Mouse (Mus musculus) heart, postnatal 0 days (tissue): ENCODE measurements around the gene Golt1a. TPM values are rescaled to one million over a fixed set of nuclear protein-coding genes. Genes with fewer than 3 reads are reported as not detected.
"Not testable (repeated sequence)": the region's sequence is repeated elsewhere in the genome, so short reads cannot be mapped to it uniquely, and the experiment has no call there.

ENCODE experiments used
- ATAC-seq: fragments of 200-750 bp; cut with Nextera tagmentation; 2 replicates; pipeline ENCODE4 v1.8.0; 2017; ENCODE audit warnings: low read depth, moderate number of reproducible peaks, moderate library complexity; ENCODE audit not compliant: insufficient read depth
- DNase-seq: peaks from one replicate; pipeline ENCODE4 v3.0.0-alpha.2; 2016; ENCODE audit warnings: low spot score
- H3K27ac ChIP-seq: fragments of 300-500 bp; sonication (generic); 2 replicates; pipeline ENCODE4 v1.5.1; 2014; ENCODE audit warnings: low read depth, mild to moderate bottlenecking
- H3K27me3 ChIP-seq: fragments of 300-500 bp; sonication (generic); 2 replicates; pipeline ENCODE4 v1.6.1; 2014; ENCODE audit warnings: low read length, mixed read lengths; ENCODE audit not compliant: control insufficient read depth, insufficient read depth
- H3K36me3 ChIP-seq: fragments of 300-500 bp; sonication (generic); replicated peaks from 2 replicates; pipeline ENCODE4 v1.6.1; 2014; ENCODE audit warnings: low read length, mixed read lengths; ENCODE audit not compliant: control insufficient read depth, insufficient read depth
- H3K4me1 ChIP-seq: fragments of 300-500 bp; sonication (generic); 2 replicates; pipeline ENCODE4 v1.6.1; 2014; ENCODE audit warnings: antibody characterized with exemption; ENCODE audit not compliant: control insufficient read depth, insufficient read depth
- H3K4me2 ChIP-seq: fragments of 300-500 bp; sonication (generic); 2 replicates; pipeline ENCODE4 v1.6.1; 2014; ENCODE audit warnings: low read depth, mild to moderate bottlenecking, low read length, moderate library complexity
- H3K4me3 ChIP-seq: fragments of 300-500 bp; sonication (generic); 2 replicates; pipeline ENCODE4 v1.5.1; 2014; ENCODE audit warnings: low read depth, low read length
- H3K9ac ChIP-seq: fragments of 300-500 bp; sonication (generic); replicated peaks from 2 replicates; pipeline ENCODE4 v1.6.1; 2014; ENCODE audit warnings: low read depth, low read length, mixed read lengths
- H3K9me3 ChIP-seq: fragments of 300-500 bp; sonication (generic); replicated peaks from 2 replicates; pipeline ENCODE4 v1.6.1; 2016; ENCODE audit warnings: low read length; ENCODE audit not compliant: control insufficient read depth
- CTCF ChIP-seq: IDR thresholded peaks from 2 replicates; pipeline ENCODE4 v1.5.1; 2016; ENCODE audit warnings: antibody characterized with exemption, control low read depth, low read depth
- EP300 ChIP-seq: IDR thresholded peaks from 2 replicates; pipeline ENCODE4 v1.6.1; 2016; ENCODE audit warnings: antibody characterized with exemption, low read depth
- WGBS: fragments of 180-500 bp; shearing (Covaris S2); extraction: QIAGEN DNeasy Blood & Tissue Kit; methylation state at CpG from one replicate; pipeline ENCODE4 v1.1.7; 2014; 5-methylcytosine and 5-hydroxymethylcytosine counted together
- polyA plus RNA-seq: library from polyadenylated mRNA; unstranded; fragments of >200 nt; fragmentation: Nextera tagmentation; extraction: Ambion mirVana; gene quantifications from 2 replicates; pipeline ENCODE4 v1.2.1, GENCODE M21; 2015
- total RNA-seq: library from RNA; depleted of rRNA; stranded (reverse); fragments of >200 nt; gene quantifications from 2 replicates; pipeline ENCODE4 v1.2.3, GENCODE M21; 2014; ENCODE audit warnings: low replicate concordance

Golt1a gene
- total and polyA plus RNA-seq, 2 experiments from 2014 or later: not detected

DNA sequence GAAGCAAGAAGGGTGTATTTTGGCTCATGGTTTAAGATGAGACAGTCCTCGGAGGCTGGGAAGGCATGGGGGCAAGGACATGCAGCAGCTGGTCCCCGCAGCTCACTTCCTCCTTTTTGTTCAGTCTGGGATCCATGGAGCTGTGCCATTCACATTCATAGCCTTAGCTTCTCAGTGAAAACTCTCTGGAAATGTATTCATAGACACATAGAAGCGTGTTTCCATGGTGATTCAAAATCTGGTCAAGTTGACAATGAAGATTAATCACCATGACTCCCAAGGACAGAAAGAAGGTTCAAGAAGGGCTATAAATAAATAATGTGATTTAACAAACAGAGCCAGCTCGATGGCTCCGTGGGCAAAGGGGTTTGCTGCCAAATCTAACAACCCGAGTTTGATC lies 24.3 kb downstream of the Golt1a start:
- WGBS: 77% methylated on average over 6 of the region's 6 CpGs
- TF ChIP-seq EP300: no peak
- no peak for TF ChIP-seq CTCF
- no peak for ATAC-seq

DNA sequence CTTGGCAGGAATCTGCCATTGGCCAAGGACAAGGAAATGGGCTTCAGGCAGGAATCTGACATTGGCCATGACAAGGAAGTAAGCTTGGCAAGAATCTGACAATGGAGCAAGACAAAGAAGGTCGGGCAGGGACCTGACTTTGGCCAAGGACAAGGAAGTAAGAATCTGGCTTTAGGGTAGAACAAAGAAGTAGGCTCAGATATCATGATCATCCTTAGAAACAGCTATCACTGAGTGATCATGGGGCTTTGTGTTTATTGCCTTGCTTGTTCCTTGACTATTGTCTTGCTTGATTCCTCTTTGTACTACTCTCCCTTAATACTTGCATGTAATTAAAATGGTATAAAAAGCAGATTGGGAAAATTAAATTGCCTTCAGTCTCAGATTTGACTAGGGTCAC lies 30.8 kb downstream of the Golt1a start:
- H3K4me2 ChIP-seq, H3K27me3 ChIP-seq, ATAC-seq, H3K36me3 ChIP-seq, H3K27ac ChIP-seq, H3K4me1 ChIP-seq, DNase-seq, H3K4me3 ChIP-seq, H3K9me3 ChIP-seq, H3K9ac ChIP-seq: not testable (repeated sequence)
- 31% methylated on average over 1 of the region's 1 CpGs for WGBS

More for the DNA sequence above, 24.3 kb downstream of the Golt1a start:
- Histone ChIP-seq H3K4me2 (no peak overlapping the region), H3K9ac (no peak overlapping the region), H3K27ac (no peak overlapping the region), H3K27me3 (peaks cover 24% of the 10 kb centered on the region), H3K4me3 (no peak overlapping the region), H3K4me1 (no peaks in the 10 kb centered on the region), H3K9me3 (no peaks in the 10 kb centered on the region), H3K36me3 (no peaks in the 10 kb centered on the region)
- DNase-seq: no peak

DNA sequence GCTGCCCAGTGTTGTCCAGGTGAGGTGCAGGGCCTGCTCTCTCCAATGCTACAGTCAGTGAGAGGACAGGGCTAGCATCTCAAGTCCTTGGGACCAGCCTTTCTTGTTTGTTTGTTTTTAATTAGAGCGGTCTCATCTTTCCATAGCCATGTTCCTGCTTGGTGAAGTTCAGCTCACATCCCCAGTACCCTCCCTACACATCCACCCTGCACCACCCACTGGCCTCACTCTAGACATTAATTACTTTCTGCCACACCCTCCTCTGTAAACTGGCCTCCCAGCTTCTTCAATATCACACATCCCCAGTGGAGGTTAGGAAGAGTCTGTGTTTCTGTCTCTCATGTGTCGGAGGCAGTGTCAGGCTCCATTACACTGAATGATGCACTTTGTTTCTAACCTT lies 34.8 kb downstream of the Golt1a start:
- no peak overlapping the region for H3K4me2 ChIP-seq
- 92% methylated on average over 2 of the region's 2 CpGs for WGBS
- ATAC-seq: no peak

DNA sequence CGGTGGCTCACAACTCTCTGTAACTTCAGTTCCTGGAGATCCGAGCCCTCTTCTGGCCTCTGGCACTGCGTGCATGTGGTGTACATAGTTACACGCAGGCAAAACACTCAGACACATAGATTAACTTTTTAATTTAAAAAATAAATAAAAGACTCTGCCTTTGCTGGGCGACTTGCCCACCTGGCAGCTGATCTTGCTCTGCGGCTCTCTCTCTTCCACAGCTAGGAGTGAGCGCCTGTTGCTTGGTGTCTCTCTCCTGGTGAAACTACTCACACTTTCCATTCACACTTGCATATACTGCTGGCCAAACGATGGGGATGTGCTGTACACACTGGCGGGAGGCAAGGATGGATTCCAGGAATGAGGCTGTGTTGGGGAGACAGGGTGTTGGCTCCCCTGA lies 36.9 kb downstream of the Golt1a start:
- no peak overlapping the region for H3K4me2 ChIP-seq
- TF ChIP-seq CTCF: no peak
- no peak for TF ChIP-seq EP300
- no peak for ATAC-seq
- H3K27ac ChIP-seq: no peak overlapping the region
- no peaks in the 10 kb centered on the region for H3K9me3 ChIP-seq
- H3K27me3 ChIP-seq: no peaks in the 10 kb centered on the region
- H3K4me1 ChIP-seq: no peaks in the 10 kb centered on the region
- DNase-seq: no peak
- H3K9ac ChIP-seq: no peak overlapping the region
- H3K36me3 ChIP-seq: no peaks in the 10 kb centered on the region
- 78% methylated on average over 9 of the region's 9 CpGs for WGBS
- no peak overlapping the region for H3K4me3 ChIP-seq

More for the DNA sequence above, 34.8 kb downstream of the Golt1a start:
- Histone ChIP-seq H3K4me3 (no peak overlapping the region), H3K27me3 (no peaks in the 10 kb centered on the region), H3K36me3 (no peaks in the 10 kb centered on the region), H3K4me1 (no peaks in the 10 kb centered on the region), H3K27ac (no peak overlapping the region), H3K9me3 (no peaks in the 10 kb centered on the region), H3K9ac (no peak overlapping the region)
- DNase-seq: no peak
- TF ChIP-seq EP300: no peak
- TF ChIP-seq CTCF: no peak

DNA sequence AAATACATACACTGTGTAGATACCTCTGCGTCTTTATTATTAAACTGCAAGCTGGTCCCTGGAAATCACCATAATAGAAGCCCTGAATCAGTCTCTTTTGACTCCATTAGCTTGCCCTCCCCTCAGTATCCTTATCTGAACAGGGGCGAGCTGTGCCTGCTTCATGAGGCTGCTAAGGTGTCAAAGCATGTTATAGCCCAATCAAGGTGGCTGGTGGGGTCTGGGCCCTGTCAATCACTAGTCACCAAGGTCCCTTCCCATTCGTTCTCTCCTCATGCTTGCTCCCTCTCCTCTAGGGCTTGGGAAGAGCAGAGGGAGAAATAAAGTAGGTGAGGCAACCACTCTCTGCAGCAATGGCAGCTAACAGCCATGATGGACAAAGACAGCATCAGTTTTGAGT lies 37.6 kb downstream of the Golt1a start:
- H3K4me1 ChIP-seq: no peaks in the 10 kb centered on the region
- H3K4me2 ChIP-seq: no peak overlapping the region
- WGBS: 59% methylated on average over 3 of the region's 3 CpGs
- no peak overlapping the region for H3K9ac ChIP-seq
- H3K27me3 ChIP-seq: no peaks in the 10 kb centered on the region
- ATAC-seq: no peak
- no peaks in the 10 kb centered on the region for H3K9me3 ChIP-seq
- no peak for TF ChIP-seq EP300
- TF ChIP-seq CTCF: no peak
- no peak overlapping the region for H3K27ac ChIP-seq
- no peak for DNase-seq
- H3K4me3 ChIP-seq: no peak overlapping the region
- no peaks in the 10 kb centered on the region for H3K36me3 ChIP-seq

DNA sequence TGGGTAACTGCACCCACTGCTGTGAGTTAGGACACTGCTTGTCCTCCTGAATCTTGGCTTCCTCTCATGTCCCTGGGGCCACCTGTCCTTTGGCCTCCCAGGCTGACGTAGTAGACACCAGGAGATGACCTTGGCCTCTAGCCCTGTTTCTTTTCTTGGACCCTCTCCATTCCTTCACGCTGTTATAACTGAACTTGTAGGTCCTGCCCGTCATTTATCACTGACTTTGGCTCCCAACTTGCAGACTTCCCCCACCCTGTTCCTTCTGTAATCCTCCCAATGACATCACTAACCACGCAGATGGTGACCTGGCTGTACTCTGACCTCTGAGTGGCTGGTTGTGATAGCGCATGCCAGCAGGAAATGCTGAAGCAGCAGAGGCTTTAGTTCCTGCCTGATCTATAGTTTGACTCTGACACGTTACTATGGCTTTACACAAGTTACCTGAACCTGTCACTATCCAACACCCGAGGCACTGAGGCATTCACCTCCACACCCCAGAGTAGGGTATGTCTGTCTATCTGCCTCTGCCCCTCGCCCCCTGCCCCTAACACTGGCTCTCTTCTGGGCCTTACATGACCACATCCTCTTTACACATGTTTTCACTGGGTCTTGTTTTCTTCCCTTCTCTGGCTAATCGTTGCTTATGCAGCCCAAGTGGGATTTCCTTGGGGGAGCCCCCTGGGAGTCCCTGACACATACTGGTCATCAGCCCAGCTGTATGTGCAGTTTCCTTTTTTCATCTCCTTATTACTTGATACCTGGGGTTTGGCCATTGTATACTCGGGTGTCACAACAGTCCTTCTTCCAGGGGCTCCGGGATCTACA lies 38.3 kb downstream of the Golt1a start:
- Histone ChIP-seq H3K36me3 (no peaks in the 10 kb centered on the region), H3K27ac (no peak overlapping the region), H3K9ac (no peak overlapping the region), H3K4me2 (no peak overlapping the region), H3K9me3 (no peaks in the 10 kb centered on the region), H3K27me3 (0 out of 2 replicates have a peak, but pooled peaks cover 2% of the 10 kb centered on the region), H3K4me1 (no peaks in the 10 kb centered on the region), H3K4me3 (no peak overlapping the region)
- ATAC-seq (peak; percentile 62), DNase-seq (peak; percentile 36)
- no peak for TF ChIP-seq CTCF
- TF ChIP-seq EP300: no peak
- 49% methylated on average over 11 of the region's 11 CpGs for WGBS
